Mouse (Mus musculus) forebrain, embryonic 14.5 days (tissue): ENCODE data around the gene Pibf1. TPM values are rescaled to one million over a fixed set of nuclear protein-coding genes. Genes with fewer than 3 reads are reported as not detected.

ENCODE experiments used
- ATAC-seq: fragments of 200-750 bp; cut with Nextera tagmentation; 2 replicates; pipeline ENCODE4 v1.8.0; 2017; ENCODE audit warnings: mild to moderate bottlenecking, moderate library complexity
- DNase-seq: peaks from one replicate; pipeline ENCODE4 v3.0.0-alpha.2; 2015; ENCODE audit warnings: low spot score
- H3K27ac ChIP-seq: fragments of 300-500 bp; sonication (generic); 2 replicates; pipeline ENCODE4 v1.5.1; 2014; ENCODE audit warnings: low read depth, mild to moderate bottlenecking, control low read depth, low read length, moderate library complexity
- H3K27me3 ChIP-seq: fragments of 300-500 bp; sonication (generic); replicated peaks from 2 replicates; pipeline ENCODE4 v1.6.1; 2014; ENCODE audit warnings: low read length, control low read depth, mixed read lengths; ENCODE audit not compliant: control insufficient read depth, insufficient read depth
- H3K36me3 ChIP-seq: fragments of 300-500 bp; sonication (generic); 2 replicates; pipeline ENCODE4 v1.6.1; 2014; ENCODE audit warnings: low read length, control low read depth; ENCODE audit not compliant: control insufficient read depth, insufficient read depth
- H3K4me1 ChIP-seq: fragments of 300-500 bp; sonication (generic); 2 replicates; pipeline ENCODE4 v1.6.1; 2014; ENCODE audit warnings: antibody characterized with exemption, low read length, control low read depth; ENCODE audit not compliant: control insufficient read depth, insufficient read depth
- H3K4me2 ChIP-seq: fragments of 300-500 bp; sonication (generic); 2 replicates; pipeline ENCODE4 v1.6.1; 2014; ENCODE audit warnings: mild to moderate bottlenecking, control low read depth, low read length
- H3K4me3 ChIP-seq: fragments of 300-500 bp; sonication (generic); 2 replicates; pipeline ENCODE4 v1.5.1; 2014; ENCODE audit warnings: low read depth, low read length, control low read depth
- H3K9ac ChIP-seq: fragments of 300-500 bp; sonication (generic); 2 replicates; pipeline ENCODE4 v1.6.1; 2014; ENCODE audit warnings: mild to moderate bottlenecking, low read length, control low read depth, moderate library complexity
- H3K9me3 ChIP-seq: fragments of 300-500 bp; sonication (generic); replicated peaks from 2 replicates; pipeline ENCODE4 v1.6.1; 2016; ENCODE audit warnings: low read length, control low read depth, mixed read lengths; ENCODE audit not compliant: control insufficient read depth
- WGBS: fragments of 180-500 bp; shearing (Covaris S2); extraction: QIAGEN DNeasy Blood & Tissue Kit; methylation state at CpG from one replicate; pipeline ENCODE4 v1.1.7; 2014; 5-methylcytosine and 5-hydroxymethylcytosine counted together
- polyA plus RNA-seq: library from polyadenylated mRNA; unstranded; fragments of >200 nt; fragmentation: Nextera tagmentation; extraction: Ambion mirVana; gene quantifications from 2 replicates; pipeline ENCODE4 v1.2.1, GENCODE M21; 2014

Pibf1 gene
- polyA plus RNA-seq, 1 experiment from 2014 or later, result 20.2 TPM

DNA sequence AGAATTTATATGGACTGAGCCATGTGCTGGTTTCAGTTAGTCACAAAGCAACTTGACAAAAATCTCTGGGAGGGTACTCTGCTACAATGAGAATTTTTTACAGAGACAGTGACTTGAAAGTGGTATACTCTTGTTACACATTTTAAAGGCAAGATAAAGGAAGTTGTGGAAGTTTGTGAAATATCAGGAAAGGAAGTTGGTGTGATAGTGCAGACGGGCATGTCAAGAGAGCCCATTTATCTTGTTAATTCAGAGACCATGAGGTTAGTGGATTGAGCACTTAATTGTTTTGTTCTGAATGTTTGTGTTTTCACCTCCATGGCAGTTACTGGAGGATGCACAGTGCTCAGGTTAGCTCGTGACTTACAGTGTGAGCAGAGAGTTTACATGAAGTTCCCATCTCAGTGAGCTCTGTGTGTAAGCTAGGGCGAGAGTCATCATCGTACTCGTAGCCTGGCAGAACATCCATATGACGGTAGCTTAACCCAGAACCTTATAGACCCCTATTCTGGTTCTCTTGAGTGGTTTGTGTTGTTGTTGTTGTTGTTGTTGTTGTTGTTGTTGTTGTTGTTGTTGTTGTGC lies 5.4 kb downstream of the Pibf1 start:
- no peaks in the 10 kb centered on the region for H3K9me3 ChIP-seq
- no peak for DNase-seq
- ATAC-seq, result no peak
- WGBS, result 92% methylated on average over 6 of the region's 6 CpGs
- no peak overlapping the region for H3K4me3 ChIP-seq
- H3K4me1 ChIP-seq, result peaks cover 4% of the 10 kb centered on the region; the same call in 1 of the 2 replicates
- H3K36me3 ChIP-seq, result peaks cover 56% of the 10 kb centered on the region
- no peak overlapping the region for H3K9ac ChIP-seq
- no peak overlapping the region for H3K27ac ChIP-seq
- no peaks in the 10 kb centered on the region for H3K27me3 ChIP-seq
- no peak overlapping the region for H3K4me2 ChIP-seq

DNA sequence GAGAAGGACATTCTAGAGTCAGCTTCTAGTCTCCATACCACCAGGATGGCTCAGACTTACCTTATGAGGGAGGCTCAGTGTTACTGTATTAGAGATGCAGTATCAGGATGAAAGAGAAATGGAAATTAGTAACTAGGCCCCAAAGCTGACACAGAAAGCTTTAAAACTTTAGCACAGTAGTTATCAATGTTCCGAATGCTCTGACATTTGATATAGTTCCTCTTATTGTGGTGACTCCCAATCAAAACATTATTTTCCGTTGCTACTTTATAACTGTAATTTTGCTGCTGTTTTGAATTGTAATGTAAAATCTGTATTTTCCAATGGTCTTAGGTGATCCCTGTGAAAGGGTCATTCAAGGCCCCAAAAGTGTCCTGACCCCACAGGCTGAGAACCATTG lies 7.4 kb downstream of the Pibf1 start:
- Histone ChIP-seq H3K4me1 (no peaks in the 10 kb centered on the region), H3K36me3 (peaks cover 69% of the 10 kb centered on the region), H3K9ac (no peak overlapping the region), H3K4me2 (no peak overlapping the region), H3K4me3 (no peak overlapping the region), H3K9me3 (no peaks in the 10 kb centered on the region), H3K27ac (no peak overlapping the region), H3K27me3 (no peaks in the 10 kb centered on the region)
- no peak for DNase-seq
- no peak for ATAC-seq
- 93% methylated on average over 2 of the region's 2 CpGs for WGBS

DNA sequence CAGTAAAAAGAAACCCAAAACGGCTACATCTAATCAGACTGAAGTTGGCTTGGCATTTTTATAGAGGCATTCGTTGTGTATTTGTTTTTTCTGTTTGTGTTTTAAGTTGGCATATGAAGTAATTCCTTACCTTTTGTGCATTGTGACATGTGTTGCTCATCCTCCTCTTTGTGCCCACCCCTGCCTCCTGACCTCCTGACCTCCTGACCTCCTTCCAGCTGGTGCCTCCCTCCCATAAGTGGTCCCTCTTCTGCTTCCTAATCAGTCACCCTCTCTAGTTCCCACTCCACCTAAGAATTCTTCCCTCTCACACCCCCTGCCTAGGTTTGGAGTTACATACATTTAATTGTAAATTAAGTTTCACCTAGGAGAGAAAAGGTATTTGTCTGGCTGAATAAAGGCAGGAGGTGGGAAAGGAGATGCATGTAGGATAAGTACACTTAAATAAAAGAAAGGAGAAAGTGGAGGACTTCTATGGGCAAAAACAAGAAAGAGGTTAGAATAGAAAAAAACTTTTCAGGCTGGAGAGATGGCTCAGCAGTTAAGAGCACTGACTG lies 8.5 kb downstream of the Pibf1 start:
- Histone ChIP-seq H3K9ac (no peak overlapping the region), H3K27me3 (no peaks in the 10 kb centered on the region), H3K9me3 (no peaks in the 10 kb centered on the region), H3K4me3 (no peak overlapping the region), H3K36me3 (peaks cover 62% of the 10 kb centered on the region), H3K4me2 (no peak overlapping the region), H3K4me1 (no peaks in the 10 kb centered on the region), H3K27ac (no peak overlapping the region)
- 89% methylated on average over 2 of the region's 2 CpGs for WGBS
- no peak for DNase-seq
- ATAC-seq, result no peak

DNA sequence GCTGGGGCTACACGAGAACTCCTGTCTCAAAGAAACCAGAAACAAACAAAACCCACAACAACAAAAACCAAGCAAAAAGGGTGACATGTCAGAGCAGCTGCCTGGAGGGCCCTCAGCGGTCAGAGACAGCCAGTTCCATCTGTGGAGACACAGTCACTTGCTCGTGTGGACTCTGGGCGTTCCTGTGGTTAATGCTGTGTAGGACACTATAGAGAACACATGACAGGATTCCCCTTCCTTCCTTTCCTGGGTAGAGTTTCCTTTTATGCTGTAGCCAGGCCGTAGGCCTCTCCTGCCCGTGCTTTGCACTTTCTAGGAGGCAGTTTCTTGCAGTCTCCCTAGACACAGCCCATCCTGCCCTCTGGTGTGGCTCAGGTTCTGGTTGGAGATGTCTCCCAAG lies 9.5 kb downstream of the Pibf1 start:
- DNase-seq, result no peak
- H3K9ac ChIP-seq, result no peak overlapping the region
- no peak for ATAC-seq
- H3K9me3 ChIP-seq, result no peaks in the 10 kb centered on the region
- 89% methylated on average over 6 of the region's 6 CpGs for WGBS
- H3K36me3 ChIP-seq, result peaks cover 64% of the 10 kb centered on the region
- no peaks in the 10 kb centered on the region for H3K27me3 ChIP-seq
- no peaks in the 10 kb centered on the region for H3K4me1 ChIP-seq
- no peak overlapping the region for H3K4me3 ChIP-seq
- H3K4me2 ChIP-seq, result no peak overlapping the region
- H3K27ac ChIP-seq, result no peak overlapping the region

DNA sequence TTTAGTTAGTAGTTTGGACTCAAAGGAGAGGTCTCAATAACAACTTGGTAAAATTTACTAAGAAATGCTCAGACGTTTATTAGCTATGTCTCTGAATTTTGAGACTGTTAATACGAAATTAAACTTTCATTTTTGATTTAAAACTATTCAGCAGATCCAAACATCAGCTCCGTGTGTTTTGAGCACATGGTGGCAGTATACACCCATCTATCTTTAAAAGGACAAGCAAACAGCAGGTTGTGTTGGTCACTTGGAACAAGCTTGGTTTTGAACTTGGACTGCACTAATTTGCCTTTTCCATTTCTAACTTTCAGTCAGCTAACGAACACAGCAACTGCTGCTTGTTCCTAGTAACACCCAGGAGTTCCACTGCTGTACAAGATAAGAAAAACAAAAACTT lies 18.4 kb downstream of the Pibf1 start:
- DNase-seq, result peak; percentile 13
- WGBS, result 87% methylated on average over 4 of the region's 4 CpGs

DNA sequence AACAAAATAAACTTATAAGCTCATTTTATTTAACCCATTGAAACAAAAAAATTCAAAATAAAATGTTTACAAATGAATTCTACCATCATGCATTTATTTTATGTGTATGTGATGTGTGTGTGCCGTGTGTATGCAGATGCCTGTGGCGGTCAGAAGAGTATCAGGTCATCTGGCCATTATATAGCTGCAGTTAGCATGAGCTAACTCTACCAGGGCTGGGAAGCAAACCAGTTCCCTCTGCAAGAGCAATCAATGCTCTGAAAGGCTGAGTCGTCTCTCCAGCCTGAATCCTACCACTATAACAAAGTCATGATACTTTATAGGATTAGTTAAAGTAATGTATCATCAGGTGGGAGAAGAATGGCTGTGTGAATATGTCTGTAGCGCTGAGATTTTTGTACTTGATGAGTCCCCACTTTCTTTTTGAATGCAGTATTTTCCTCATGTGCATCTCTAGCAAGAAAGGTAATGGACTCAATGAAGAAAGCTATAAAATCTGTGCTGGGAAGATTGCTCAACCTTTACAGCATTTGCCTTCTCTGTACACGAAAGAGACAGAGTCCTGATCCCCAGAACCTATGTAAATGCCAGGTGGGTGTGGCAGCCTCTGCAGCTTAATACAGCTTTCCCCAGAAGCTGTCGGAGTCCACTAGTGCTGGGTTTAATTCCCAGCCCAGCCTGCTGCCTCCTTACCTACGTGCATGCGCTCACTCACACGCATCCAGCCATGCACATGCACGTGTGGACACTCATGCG lies 22.5 kb downstream of the Pibf1 start:
- Histone ChIP-seq H3K27me3 (no peaks in the 10 kb centered on the region), H3K4me2 (no peak overlapping the region), H3K4me3 (no peak overlapping the region), H3K27ac (no peak overlapping the region), H3K4me1 (no peaks in the 10 kb centered on the region), H3K36me3 (peaks cover 20% of the 10 kb centered on the region; the same call in 1 of the 2 replicates), H3K9ac (no peak overlapping the region), H3K9me3 (no peaks in the 10 kb centered on the region)
- no peak for DNase-seq
- no peak for ATAC-seq
- WGBS, result 90% methylated on average over 11 of the region's 11 CpGs

More for the DNA sequence above, 18.4 kb downstream of the Pibf1 start:
- Histone ChIP-seq H3K36me3 (peaks cover 33% of the 10 kb centered on the region), H3K27ac (no peak overlapping the region), H3K9ac (no peak overlapping the region), H3K27me3 (no peaks in the 10 kb centered on the region), H3K4me1 (no peaks in the 10 kb centered on the region), H3K9me3 (no peaks in the 10 kb centered on the region), H3K4me3 (no peak overlapping the region), H3K4me2 (no peak overlapping the region)
- no peak for ATAC-seq

DNA sequence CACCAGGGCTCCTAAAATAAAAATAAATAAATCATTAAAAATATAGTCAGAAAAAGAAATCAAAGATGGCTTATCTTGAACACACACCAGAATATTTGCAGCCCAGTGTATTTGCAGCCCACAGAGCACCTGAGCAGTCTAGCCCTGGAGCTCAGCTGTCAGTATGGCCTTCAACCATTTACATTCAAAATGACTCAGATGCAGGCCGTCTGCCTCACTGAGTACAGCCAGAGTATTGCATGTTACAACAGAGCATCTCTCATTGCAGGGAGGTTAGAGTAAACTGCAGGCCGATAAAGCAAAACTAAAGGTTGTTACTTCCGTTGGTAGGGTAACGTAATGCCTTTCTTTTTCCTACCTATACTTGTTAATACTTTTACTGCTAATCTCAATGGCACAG lies 24.9 kb downstream of the Pibf1 start:
- H3K27me3 ChIP-seq, result no peaks in the 10 kb centered on the region
- no peak overlapping the region for H3K27ac ChIP-seq
- no peaks in the 10 kb centered on the region for H3K4me1 ChIP-seq
- peaks cover 9% of the 10 kb centered on the region; the same call in 1 of the 2 replicates for H3K36me3 ChIP-seq
- 92% methylated on average over 4 of the region's 4 CpGs for WGBS
- no peak overlapping the region for H3K9ac ChIP-seq
- DNase-seq (no peak), ATAC-seq (no peak)
- H3K4me3 ChIP-seq, result no peak overlapping the region
- no peak overlapping the region for H3K4me2 ChIP-seq
- no peaks in the 10 kb centered on the region for H3K9me3 ChIP-seq

DNA sequence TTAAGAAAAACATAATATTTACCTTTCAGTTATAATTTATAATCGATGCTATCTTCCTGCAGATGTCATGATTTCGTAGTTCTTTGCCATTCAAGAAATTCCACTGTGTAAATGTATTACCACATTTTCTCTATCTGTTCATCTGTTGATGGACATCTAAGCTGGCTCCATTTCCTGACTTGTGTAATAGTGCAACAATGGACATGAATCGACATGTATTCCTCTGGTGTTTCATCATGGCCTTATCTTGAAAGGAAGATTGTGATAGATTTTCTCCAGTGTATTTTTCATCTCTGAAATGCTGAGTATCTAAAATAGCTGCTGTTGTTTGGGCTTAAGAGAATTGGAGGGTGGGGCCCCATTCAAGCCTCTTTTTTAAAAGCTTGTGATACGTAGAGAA lies 27.5 kb downstream of the Pibf1 start:
- peaks cover 15% of the 10 kb centered on the region; the same call in 1 of the 2 replicates for H3K36me3 ChIP-seq
- no peak overlapping the region for H3K9ac ChIP-seq
- DNase-seq (no peak), ATAC-seq (no peak)
- no peak overlapping the region for H3K4me3 ChIP-seq
- WGBS, result 89% methylated on average over 4 of the region's 4 CpGs
- no peaks in the 10 kb centered on the region for H3K4me1 ChIP-seq
- no peak overlapping the region for H3K4me2 ChIP-seq
- H3K27me3 ChIP-seq, result no peaks in the 10 kb centered on the region
- H3K27ac ChIP-seq, result no peak overlapping the region
- H3K9me3 ChIP-seq, result no peaks in the 10 kb centered on the region

DNA sequence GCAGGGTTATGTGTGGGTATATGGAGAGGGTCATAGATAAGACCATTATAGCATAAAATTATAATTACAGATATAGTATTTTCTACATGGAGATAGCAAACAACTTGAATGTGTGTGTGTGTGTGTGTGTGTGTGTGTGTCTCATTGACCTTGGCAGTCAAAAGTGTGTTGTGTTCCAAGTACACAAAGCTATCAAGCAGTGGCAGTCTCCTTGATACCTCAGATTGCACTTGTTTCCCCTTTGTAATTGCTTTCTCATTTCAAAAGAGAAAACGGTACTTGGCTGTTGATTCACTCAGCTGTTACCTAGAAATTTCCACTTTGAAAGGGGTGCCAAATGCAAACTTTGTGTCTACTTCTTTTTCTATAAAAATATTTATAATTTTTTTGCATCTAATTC lies 28.3 kb downstream of the Pibf1 start:
- Histone ChIP-seq H3K27me3 (no peaks in the 10 kb centered on the region), H3K4me1 (no peaks in the 10 kb centered on the region)
- no peak for ATAC-seq

More for the DNA sequence above, 28.3 kb downstream of the Pibf1 start:
- no peak overlapping the region for H3K4me3 ChIP-seq
- H3K4me2 ChIP-seq, result no peak overlapping the region
- no peak overlapping the region for H3K27ac ChIP-seq
- no peak for DNase-seq
- 0 out of 2 replicates have a peak, but pooled peaks cover 12% of the 10 kb centered on the region for H3K36me3 ChIP-seq
- H3K9ac ChIP-seq, result no peak overlapping the region
- no peaks in the 10 kb centered on the region for H3K9me3 ChIP-seq
- WGBS, result 63% methylated on average over 1 of the region's 1 CpGs
